Mouse (Mus musculus) liver, postnatal 0 days (tissue): ENCODE data around the gene Mycn.

Experiments
- CTCF ChIP-seq: sonication (generic); IDR thresholded peaks from 2 replicates; pipeline ENCODE4 v1.5.1; 2016; ENCODE audit warnings: antibody characterized with exemption, low read depth
- EP300 ChIP-seq: IDR thresholded peaks from 2 replicates; pipeline ENCODE4 v1.6.1; 2016; ENCODE audit warnings: antibody characterized with exemption, low read depth, mild to moderate bottlenecking

GRCm38 (mm10) chr12:12906321-12906720, 35.4 kb downstream of the Mycn start:
- no peak for TF ChIP-seq CTCF
- TF ChIP-seq EP300 = no peak
